Mouse (Mus musculus): ENCODE results near the gene 2310022A10Rik. TPM values are rescaled to one million over a fixed set of nuclear protein-coding genes. Genes with fewer than 3 reads are reported as not detected.

2310022A10Rik gene
- polyA plus RNA-seq, 1 experiment from 2014 or later: 183 TPM

DNA sequence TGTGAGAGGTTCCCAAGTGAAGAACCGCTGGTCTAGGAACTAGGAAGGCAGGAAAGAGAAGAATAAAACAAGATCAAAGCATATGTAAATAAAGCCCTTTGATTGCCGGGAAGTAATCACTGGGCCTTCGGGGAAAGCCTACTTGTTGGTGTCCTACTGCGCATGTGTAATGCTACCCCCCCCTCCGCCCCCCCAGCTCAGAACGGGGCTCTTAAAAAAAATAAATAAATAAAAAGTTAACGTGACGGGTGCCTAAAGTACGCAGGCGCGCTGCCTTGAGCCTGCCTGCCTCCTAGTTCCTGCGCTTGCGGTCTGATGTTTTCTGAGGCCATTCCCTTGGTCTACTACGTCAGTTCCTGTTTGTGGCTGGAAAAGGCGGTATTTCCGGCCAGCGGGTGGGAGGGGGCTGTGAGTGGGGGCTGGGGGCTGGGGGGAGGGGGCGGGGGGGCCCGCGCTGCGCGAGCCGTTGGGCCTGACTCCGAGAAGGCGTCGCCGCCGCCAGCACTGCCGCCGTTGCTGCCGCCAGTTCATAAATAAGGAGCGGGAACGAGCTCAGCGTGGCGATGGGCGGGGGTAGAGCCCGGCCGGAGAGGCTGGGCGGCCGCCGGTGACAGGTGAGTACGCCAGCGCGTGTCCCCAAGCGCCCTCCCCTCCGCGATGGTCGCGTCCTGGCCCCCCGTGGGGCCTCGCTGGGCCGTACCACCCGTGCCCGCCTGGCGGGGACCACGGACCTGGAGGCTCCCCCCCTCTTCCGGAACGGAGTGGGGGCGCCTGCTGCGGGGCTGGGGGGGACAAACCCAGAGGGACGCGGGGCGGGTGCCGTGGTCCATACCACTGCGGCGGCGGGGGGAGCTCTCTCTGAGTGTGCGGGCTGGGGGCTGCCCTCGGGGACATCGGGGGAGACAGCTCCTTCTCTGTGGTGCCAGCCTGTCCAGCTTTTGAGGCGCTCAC is 38.5 kb downstream of the 2310022A10Rik start, which contains the start of gene Akt2:
Gene Akt2 (plus strand): TSS at position 287 of the 951 bp plus-strand sequence.
- Histone ChIP-seq H3K27ac (peak within 1 kb of the TSS; percentile 71), H3K4me3 (ENCODE audit: inconsistent target) (peak within 1 kb of the TSS; percentile 78), H3K79me2 (ENCODE audit: inconsistent target) (peaks cover 47% of the 10 kb centered on the region), H3K36me3 (ENCODE audit: inconsistent target) (no peaks in the 10 kb centered on the region)
- under 1% methylated on average over 55 of the region's 71 CpGs for WGBS (ENCODE audit: missing documents)

- peaks cover 55% of the 10 kb centered on the region for H3K79me2 ChIP-seq (ENCODE audit: inconsistent target)
- peak overlapping the region; percentile 78 for H3K4me3 ChIP-seq (ENCODE audit: inconsistent target)
- H3K36me3 ChIP-seq (ENCODE audit: inconsistent target): no peaks in the 10 kb centered on the region
- WGBS (ENCODE audit: missing documents): 4% methylated on average over 17 of the region's 17 CpGs
- H3K27ac ChIP-seq: peak overlapping the region; percentile 65
Measured at GRCm38 (mm10) chr7:27592217-27592929, 39.3 kb downstream of the 2310022A10Rik start.

DNA sequence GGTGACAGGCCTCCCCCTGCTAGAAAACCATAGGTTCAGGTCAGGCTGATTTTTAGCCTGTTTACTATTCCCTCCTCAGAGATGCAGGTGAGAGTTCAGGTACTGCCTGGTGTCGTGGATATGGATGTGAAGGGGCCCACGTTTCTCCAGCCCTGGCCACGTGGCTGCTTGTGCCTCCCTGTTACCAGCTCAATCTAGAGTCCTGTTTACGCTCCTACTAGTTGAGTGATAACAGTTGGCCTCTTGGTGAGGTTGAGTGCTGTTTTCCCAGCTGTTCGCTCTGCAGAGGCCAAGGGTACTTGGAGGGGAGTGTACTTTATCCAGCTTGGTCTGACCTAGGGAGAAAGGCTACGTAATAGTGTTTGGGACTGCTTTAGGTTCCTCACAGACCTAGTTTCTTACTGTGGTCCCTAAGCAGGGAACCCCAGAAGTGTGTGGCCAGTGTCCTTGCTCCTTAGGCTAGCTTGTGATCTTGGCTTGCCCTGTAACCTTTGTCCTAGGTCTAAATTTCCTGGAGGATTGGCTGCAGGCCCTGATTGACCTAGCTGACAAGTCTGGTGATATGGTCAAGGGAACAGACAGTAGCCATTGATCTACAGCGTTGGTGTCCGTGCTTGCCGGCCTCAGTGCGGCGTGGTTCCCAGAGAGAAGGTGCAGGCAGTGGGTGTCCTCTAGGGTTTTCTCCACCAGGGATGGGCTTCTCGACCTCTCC is 40.1 kb downstream of the 2310022A10Rik start:
- Histone ChIP-seq H3K4me3 (ENCODE audit: inconsistent target) (peak overlapping the region; percentile 78), H3K27ac (no peak overlapping the region), H3K79me2 (ENCODE audit: inconsistent target) (peaks cover 62% of the 10 kb centered on the region), H3K36me3 (ENCODE audit: inconsistent target) (no peaks in the 10 kb centered on the region)
- 84% methylated on average over 11 of the region's 12 CpGs for WGBS (ENCODE audit: missing documents)

GRCm38 (mm10) chr7:27596586-27597503 is 43.8 kb downstream of the 2310022A10Rik start:
- no peak overlapping the region for H3K4me3 ChIP-seq (ENCODE audit: inconsistent target)
- peaks cover 100% of the 10 kb centered on the region for H3K79me2 ChIP-seq (ENCODE audit: inconsistent target)
- H3K36me3 ChIP-seq (ENCODE audit: inconsistent target): no peaks in the 10 kb centered on the region
- H3K27ac ChIP-seq: no peak overlapping the region
- WGBS (ENCODE audit: missing documents): 63% methylated on average over 10 of the region's 10 CpGs

- 89% methylated on average over 6 of the region's 7 CpGs for WGBS (ENCODE audit: missing documents)
- Histone ChIP-seq H3K27ac (no peak overlapping the region), H3K4me3 (ENCODE audit: inconsistent target) (no peak overlapping the region), H3K79me2 (ENCODE audit: inconsistent target) (peaks cover 100% of the 10 kb centered on the region), H3K36me3 (ENCODE audit: inconsistent target) (no peaks in the 10 kb centered on the region)
Measured at GRCm38 (mm10) chr7:27598053-27598452, 45.0 kb downstream of the 2310022A10Rik start.

DNA sequence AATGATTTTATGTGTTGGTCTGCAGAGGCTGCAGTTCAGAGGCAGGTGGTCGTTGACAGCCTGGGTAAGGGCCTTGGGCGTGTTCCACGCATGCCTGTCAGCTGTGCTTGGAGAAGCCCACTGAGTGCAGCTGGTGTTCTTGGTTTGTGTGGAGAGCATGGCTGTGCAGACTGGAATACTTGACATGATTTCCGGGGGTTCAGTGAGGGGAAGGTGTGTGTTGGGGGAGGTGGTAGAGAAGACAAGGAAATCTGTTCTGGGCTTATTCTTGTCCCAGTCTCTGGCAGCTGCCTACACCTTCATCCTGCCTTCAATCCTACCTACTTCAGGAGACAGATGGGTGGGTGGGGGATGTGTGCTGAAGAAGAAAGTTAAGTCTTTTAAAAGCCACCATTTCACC is 48.6 kb downstream of the 2310022A10Rik start:
- Histone ChIP-seq H3K36me3 (ENCODE audit: inconsistent target) (no peaks in the 10 kb centered on the region), H3K79me2 (ENCODE audit: inconsistent target) (peaks cover 93% of the 10 kb centered on the region), H3K27ac (no peak overlapping the region), H3K4me3 (ENCODE audit: inconsistent target) (no peak overlapping the region)
- WGBS (ENCODE audit: missing documents): 82% methylated on average over 4 of the region's 4 CpGs

- H3K27ac ChIP-seq: peak overlapping the region; percentile 73
- H3K36me3 ChIP-seq (ENCODE audit: inconsistent target): no peaks in the 10 kb centered on the region
- no peak overlapping the region for H3K4me3 ChIP-seq (ENCODE audit: inconsistent target)
- 93% methylated on average over 2 of the region's 2 CpGs for WGBS (ENCODE audit: missing documents)
- peaks cover 93% of the 10 kb centered on the region for H3K79me2 ChIP-seq (ENCODE audit: inconsistent target)
Measured at GRCm38 (mm10) chr7:27602161-27602560, 49.1 kb downstream of the 2310022A10Rik start.

- WGBS (ENCODE audit: missing documents): 13% methylated on average over 7 of the region's 7 CpGs
- Histone ChIP-seq H3K79me2 (ENCODE audit: inconsistent target) (peaks cover 93% of the 10 kb centered on the region), H3K27ac (peak overlapping the region; percentile 73), H3K4me3 (ENCODE audit: inconsistent target) (no peak overlapping the region), H3K36me3 (ENCODE audit: inconsistent target) (no peaks in the 10 kb centered on the region)
Measured at GRCm38 (mm10) chr7:27602835-27603234, 49.8 kb downstream of the 2310022A10Rik start.

DNA sequence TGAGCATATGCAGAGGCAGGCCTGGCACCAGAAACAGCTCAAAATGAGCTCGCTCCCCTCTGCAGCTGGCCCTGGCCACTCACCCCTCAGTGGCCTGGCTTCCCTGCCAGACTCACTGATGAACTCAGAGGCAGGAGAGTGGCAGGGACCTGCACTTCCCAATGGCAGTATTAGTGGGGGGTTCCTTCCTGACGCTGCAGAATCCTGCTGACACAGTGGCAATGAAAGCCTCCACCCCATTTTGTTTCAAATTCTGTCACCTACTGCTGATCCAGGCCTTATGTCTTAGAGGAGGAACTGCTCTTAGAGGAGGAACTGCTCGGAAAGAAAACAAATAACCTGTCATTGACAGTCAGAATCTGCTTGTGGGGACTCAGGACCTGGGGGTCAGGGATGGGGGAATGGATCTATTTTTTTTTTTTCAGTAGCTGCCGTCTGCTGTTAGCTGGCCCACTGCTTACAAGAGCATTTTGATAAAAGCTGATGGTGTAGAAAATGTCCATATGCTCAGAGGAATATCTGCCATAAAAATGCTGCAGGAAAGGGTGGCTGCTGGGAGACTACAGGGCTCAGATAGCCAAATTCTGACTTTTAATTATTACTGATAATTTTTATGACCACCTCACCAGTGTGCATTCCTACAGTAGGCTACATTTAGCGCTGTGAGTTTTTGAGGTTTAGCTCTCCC is 51.8 kb downstream of the 2310022A10Rik start:
- 44% methylated on average over 5 of the region's 5 CpGs for WGBS (ENCODE audit: missing documents)
- Histone ChIP-seq H3K27ac (peak overlapping the region; percentile 73), H3K4me3 (ENCODE audit: inconsistent target) (no peak overlapping the region), H3K36me3 (ENCODE audit: inconsistent target) (peaks cover 11% of the 10 kb centered on the region; the same call in 1 of the 2 replicates), H3K79me2 (ENCODE audit: inconsistent target) (peaks cover 86% of the 10 kb centered on the region)

- no peak overlapping the region for H3K4me3 ChIP-seq (ENCODE audit: inconsistent target)
Measured at GRCm38 (mm10) chr7:27605499-27606285, 52.7 kb downstream of the 2310022A10Rik start.

DNA sequence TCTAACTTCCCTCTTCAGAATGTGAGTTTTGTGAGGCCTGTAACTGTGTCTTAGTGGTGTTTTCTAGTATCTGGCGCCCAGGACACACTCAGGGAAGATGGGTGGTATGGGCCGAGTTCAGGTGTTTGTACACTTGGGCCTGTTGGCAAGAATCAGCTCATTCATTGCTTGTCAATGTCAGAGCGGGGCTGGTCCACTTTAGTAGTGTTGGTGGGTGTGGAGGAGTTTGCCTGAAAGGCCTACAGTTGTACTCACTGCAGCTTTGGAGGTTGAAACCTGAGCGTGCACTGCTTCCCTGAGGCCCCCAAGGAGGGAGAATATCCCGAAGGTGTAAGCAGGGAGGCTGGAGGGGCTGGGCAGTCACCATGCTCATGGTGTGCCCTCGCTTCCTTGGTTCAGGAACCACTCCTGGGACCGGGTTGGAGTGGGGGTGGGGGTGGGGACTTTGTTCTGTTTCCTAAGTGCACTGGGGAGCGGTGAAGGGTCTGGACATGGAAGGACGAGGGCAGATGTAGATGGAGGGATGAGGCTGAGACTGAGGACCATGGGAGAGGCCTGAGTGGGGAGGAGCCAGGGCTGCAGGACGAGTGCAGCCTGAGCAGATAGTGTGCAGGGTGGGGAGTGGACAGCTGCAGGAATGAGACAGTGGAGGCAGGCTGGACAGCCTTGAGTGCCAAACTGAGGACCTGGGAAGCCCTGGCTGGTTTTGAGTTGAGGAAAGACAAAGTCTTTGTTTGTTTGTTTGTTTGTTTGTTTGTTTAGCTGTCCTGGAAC is 53.6 kb downstream of the 2310022A10Rik start:
- Histone ChIP-seq H3K79me2 (ENCODE audit: inconsistent target) (peaks cover 86% of the 10 kb centered on the region), H3K4me3 (ENCODE audit: inconsistent target) (no peak overlapping the region), H3K36me3 (ENCODE audit: inconsistent target) (peaks cover 22% of the 10 kb centered on the region; the same call in 1 of the 2 replicates), H3K27ac (no peak overlapping the region)
- 78% methylated on average over 10 of the region's 10 CpGs for WGBS (ENCODE audit: missing documents)

More at GRCm38 (mm10) chr7:27605499-27606285, 52.7 kb downstream of the 2310022A10Rik start:
- WGBS (ENCODE audit: missing documents): 53% methylated on average over 9 of the region's 9 CpGs
- Histone ChIP-seq H3K79me2 (ENCODE audit: inconsistent target) (peaks cover 86% of the 10 kb centered on the region), H3K27ac (peak overlapping the region; percentile 73), H3K36me3 (ENCODE audit: inconsistent target) (peaks cover 20% of the 10 kb centered on the region; the same call in 1 of the 2 replicates)

DNA sequence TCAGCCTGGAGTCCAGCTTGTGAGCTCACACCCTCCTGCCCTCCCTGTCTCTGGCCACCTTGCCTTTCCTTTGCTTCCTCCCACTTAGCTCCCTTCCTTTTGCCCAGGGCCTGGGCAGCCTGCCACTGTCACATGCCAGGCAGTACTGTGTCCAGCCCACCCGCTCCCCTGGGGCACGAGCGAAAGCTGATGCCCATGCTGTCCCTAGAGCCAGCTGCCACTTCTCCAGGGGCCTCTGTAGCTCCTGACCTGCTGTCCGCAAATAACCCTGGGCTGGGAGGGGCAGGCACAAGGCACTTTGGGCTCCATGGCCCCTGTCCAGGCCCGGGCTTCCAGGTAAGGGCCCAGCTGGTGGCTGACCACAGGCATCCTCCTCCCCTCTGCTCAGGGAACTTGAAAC is 54.5 kb downstream of the 2310022A10Rik start:
- peaks cover 22% of the 10 kb centered on the region; the same call in 1 of the 2 replicates for H3K36me3 ChIP-seq (ENCODE audit: inconsistent target)
- H3K79me2 ChIP-seq (ENCODE audit: inconsistent target): peaks cover 86% of the 10 kb centered on the region
- no peak overlapping the region for H3K4me3 ChIP-seq (ENCODE audit: inconsistent target)
- WGBS (ENCODE audit: missing documents): 50% methylated on average over 5 of the region's 5 CpGs
- no peak overlapping the region for H3K27ac ChIP-seq

Measured in macrophage (primary cell).